Mouse (Mus musculus): ENCODE results near the gene Ppp1r14d.

GRCm38 (mm10) chr2:119260518-119260917 lies 30.8 kb upstream of the Ppp1r14d start:
- TF ChIP-seq POLR2A (IDR thresholded peaks at IDR 0.05; ENCODE audit: low read depth, low read length) (no peak), CTCF (conservative IDR thresholded peaks at IDR 0.05; ENCODE audit: insufficient read depth, insufficient read length, low read depth, low read length) (no peak)

All from kidney, adult 2 months (tissue).